Mouse (Mus musculus) urinary bladder, postnatal 10 days (tissue): ENCODE results near the gene BC024978.
A peak's percentile ranks its signal among the peaks of the same experiment; 100 is the strongest.

Source experiments
- DNase-seq: peaks from one replicate; pipeline ENCODE4 v3.0.0; 2022; ENCODE audit warnings: low spot score

Gene BC024978

DNA sequence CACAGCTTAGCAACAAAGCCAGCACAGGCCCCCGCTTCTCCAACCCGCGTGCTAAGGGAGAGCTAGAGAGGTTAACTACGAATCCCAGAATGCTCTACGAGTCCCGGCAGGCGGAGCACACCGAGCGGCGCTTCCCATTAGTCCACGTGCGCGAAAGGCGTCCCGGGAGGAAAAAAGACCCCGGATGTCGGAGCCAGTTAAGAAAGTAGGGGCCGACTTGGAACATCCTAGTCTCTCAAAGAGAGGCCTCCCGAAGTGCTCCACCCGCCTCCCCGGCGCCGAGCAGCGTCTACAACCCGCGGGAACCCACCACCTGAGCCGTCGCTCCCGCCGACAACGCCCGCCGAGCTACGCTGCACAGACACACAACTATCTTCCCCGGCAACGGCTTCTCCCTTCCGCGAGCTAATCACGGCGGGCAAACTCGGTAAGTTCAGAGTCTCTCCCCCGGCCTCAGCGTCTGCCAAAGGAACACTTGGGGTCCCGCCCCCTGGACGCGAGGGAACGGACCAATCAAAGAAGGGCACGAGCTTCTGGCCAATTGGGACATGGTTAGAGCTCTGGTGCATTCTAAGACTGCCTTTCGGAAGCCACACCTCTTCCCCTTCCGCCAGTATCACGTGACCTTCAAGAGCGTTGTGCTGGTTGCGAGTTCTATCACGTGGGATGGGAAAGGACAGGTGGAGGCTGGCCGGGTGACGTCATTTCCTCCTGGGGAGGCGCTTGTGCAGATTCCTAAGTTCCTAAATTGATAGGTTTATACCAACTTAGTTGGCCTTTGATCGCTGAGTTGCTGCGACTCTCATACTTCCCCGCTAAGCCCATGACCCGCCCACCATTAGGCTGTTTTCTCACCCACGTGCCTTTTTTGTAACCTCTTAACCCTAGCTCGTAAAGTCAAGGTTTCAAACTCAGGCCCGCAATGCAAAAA, at the start of gene BC024978, which contains the start of gene Snrpa:
Gene BC024978 (plus strand): TSS at position 101 of the 931 bp plus-strand sequence.
Gene Snrpa (minus strand): TSS at position 591 of the 931 bp plus-strand sequence.
- peak; percentile 85 for DNase-seq

DNA sequence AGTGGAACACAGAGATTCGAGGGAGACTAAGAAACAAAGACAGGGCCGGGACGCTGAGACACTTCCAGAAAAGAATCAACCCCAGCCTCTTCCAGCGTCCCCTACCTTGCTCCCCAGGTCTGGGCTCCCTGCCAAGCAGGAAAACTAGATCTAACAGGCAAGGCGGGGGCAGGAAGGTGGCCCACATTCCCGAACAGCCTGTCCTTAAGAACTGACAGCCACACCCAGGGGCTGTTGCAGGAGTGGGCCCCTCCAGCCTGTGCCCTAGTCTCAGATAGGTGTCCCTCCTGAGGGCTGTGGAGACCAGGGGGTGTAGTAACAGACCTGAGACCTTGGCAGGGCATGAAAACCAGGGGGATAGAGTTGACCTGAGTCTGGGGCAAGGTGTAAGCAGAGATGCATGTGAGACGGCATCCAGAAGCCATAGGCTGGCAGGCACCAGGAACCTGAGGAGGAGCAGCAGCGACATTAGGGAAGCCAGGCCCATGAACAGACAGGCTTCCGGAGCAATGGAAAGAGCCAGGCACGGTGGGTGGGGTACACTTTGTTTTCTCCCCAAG, 42.3 kb upstream of the BC024978 start, which contains the start of gene Cyp2t4:
Gene Cyp2t4 (plus strand): TSS at position 510 of the 560 bp plus-strand sequence.
- DNase-seq, result no peak

DNA sequence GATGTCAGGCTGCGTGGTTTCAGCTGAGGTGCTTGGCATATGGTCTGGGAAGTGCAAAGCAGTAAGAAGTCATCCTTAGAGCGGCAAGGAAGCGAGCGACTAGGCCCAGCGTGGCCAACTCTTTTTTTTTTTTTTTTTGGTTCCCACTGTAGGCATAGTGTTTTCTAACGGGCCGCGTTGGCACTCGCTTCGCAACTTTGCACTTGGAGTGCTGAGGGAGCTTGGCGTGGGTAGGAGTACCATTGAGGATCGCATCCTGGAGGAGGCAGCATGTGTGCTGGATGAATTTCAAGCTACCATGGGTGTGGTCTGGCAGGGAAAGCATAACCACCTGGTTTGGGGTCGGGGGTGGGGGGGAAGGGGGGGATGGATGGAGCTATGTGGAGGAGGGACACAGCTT, 39.6 kb upstream of the BC024978 start:
- DNase-seq, result no peak

- no peak for DNase-seq
These were observed 37.4 kb upstream of the BC024978 start for GRCm38 (mm10) chr7:27158171-27158570.

DNA sequence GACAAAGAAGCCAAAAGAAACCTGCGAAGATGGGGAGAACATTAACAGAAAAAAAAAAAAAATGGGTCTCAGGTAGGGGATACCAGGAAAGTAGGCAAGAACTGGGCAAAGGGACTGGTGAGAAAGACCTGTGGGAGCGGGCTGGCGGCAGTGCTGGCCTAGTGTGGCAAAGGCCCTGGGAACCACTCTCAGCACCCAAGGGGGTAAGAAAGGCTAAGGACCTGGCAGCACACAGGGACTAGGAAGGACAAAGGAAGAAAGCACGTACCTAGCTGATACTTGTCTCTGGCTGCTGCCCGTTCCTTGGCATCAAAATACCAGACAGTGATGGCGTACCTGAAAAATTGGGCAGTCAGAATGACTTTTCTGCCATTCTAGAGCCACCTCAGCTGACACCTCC, 36.3 kb upstream of the BC024978 start:
- DNase-seq, result no peak

DNA sequence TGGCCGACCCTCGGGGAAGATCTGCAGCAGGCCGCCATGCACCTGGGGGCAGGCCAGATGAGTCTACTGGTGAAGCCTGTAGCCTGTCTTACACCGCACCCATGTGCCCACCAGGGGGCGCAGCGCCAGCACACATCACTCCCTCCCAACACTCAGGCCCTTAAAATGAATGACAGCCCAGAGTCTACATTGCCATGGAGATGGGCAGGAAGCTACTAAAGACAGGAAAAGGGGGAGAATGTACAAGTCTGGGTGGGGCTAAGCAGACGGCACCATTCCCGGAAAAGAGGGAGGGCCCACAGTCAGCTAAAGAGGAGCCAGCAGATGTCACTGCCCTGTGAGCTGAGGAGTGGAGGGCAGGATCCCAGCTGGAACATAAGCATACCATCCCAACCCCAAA, 35.7 kb upstream of the BC024978 start:
- peak; percentile 57 for DNase-seq

DNA sequence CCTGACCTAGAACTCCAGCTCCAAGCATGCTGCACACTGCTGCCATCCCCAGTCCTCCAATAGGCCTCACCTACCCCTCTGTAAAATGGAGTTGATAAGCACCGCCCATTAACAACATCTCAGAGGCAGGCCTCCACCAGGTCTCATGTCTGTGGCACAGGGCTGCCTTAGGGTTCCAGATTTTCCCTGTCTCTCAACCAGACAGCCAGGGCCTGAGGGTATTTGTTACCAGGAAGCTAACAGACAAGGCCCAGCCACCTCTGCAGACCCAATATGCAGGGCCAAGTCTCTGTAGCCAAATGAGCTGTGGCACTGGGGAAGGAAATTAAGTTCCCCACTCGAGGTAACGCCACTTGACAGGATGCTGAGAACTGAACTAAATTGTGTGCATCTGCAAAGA, 34.7 kb upstream of the BC024978 start:
- no peak for DNase-seq

DNA sequence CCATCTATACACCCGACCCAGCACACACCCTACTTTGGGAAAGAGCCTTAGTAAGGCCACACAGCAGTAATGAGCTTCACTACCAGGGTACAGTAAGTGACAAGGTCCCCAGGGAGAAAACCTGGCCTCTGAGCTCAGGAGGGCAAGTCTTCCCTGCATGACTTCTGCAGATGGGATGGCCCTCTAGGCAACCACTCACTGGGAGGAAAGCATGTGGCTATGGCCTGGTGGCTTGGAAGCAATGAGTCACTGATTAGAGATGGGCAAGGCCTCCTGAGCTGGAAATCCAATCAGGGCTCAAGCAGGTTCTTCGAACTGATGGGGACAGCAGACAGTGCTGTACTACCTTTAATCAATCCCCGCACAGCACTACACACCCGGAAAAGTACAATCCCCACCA, 33.8 kb upstream of the BC024978 start:
- no peak for DNase-seq

GRCm38 (mm10) chr7:27162780-27163449, 32.7 kb upstream of the BC024978 start:
- DNase-seq, result no peak

DNA sequence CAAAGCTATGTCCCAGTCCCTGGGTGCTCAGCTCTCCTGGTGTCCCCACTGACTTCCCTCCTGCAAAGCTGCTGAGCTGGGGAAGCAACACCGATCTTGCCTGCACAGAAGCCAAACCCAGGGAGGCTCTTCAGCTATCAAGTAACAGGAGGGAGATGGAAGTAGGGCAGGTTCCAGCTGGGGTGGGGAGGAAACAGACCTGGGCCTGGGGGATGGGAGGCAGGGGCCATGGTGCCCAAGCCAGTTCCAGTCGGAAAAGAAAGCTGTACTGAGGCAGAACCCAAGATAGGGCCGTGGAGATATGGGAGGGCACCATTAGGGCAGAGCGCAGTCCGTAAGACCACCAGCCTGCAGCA, 32.2 kb upstream of the BC024978 start:
- no peak for DNase-seq

DNA sequence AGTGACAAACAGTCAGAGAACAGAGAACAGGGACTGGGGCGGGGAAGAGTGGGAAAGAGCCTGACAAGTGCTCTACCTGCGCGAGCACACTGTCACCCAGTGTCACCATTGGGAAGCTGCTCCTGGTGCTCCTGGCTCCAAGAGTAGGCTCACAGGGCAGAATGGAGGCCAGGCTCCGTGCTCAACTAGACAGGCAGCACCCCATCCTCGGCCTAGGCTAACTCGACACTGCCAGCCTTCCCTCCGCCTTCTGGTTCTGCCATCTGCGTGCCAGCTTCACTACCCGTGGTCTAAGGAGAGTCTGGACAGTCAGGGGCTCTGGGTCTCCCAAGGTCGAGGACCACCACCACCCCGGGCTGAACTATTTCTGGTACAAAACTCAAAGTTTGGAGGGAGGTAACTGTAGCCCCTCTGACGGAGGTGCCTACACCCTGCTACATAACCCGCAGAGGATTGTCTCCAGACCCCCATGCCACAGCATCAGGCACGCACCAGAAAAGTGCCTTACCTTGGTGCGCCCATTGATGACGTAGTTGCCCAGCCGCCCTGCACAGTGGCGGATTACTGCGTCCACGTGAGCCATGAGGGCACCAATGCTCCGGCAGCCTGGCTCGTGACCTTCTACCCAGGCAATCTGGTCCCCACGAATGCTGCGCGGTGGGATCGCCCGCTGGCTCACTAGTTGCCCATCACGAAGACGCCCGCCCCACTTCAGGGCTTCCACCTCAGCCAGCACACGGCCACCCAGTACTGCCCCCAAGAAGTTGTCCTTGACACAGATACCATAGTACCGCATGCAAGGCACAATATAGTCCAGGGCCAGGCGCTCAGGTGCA, 31.3 kb upstream of the BC024978 start:
- DNase-seq, result no peak

GRCm38 (mm10) chr7:27165007-27165655, 30.4 kb upstream of the BC024978 start:
- DNase-seq, result no peak

- no peak for DNase-seq
These were observed 29.9 kb upstream of the BC024978 start for GRCm38 (mm10) chr7:27165696-27166095.

DNA sequence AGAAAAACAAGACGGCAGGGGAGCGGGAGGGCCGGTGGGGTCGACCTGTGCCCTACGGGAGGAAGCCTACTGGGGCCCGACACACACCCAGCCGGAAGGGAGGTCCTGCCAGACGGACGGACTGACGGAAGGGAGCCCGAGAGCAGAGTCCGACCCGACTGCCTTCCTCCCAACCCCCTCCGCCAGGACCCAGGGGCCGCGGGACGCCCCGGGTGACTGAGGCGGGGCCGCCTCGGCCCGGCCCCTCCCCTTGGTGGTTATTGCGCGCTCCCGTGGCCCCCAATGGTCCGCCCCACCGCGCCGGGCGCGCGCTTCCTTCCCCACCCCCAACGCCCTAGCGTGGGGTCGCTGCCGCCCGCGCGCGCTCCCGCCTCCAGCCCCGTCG, 29.4 kb upstream of the BC024978 start:
- peak; percentile 34 for DNase-seq

DNA sequence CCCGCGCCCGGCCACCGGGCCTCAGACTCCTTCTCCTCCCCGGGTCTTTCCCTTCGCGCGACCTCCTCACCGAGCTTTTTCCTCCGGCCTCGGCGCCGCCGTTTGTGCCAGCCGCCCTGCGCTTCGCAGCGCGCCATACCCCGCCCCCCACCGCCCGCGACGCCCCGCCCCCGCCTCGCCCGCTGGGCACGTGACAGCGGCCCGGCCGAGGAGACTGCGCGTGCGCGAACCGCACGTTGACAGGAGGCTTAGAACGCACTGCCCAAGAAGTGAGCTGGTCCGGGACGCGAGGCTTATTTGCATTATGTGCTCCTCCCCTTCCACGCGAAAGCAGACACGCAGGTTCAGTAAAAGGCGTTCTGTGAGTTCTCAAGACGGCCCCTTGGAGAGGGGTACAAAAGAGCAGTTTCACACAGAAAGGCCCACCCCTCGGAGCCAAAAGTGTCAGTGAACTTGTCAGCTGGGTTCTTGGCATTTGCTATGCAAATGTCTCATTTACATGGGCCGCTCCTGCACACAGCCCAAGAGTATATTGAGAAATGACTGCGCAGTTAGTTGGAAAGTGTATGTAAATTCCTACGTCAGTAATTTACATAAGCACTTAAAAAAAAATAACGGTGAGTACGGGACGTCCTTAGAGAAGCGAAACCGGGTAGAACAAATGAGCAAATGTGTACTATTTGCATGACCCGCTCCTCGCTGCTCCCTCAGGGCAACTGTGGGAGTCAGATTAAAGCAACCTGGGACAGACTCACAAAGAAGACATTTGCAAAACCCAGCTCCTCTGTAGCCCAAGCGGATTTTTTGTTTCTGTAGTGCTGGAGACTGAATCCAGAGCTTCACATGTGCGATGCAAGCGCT, 28.7 kb upstream of the BC024978 start, which contains the start of gene Egln2:
Gene Egln2 (minus strand): TSS at position 189 of the 861 bp plus-strand sequence.
- DNase-seq, result peak; percentile 88

DNA sequence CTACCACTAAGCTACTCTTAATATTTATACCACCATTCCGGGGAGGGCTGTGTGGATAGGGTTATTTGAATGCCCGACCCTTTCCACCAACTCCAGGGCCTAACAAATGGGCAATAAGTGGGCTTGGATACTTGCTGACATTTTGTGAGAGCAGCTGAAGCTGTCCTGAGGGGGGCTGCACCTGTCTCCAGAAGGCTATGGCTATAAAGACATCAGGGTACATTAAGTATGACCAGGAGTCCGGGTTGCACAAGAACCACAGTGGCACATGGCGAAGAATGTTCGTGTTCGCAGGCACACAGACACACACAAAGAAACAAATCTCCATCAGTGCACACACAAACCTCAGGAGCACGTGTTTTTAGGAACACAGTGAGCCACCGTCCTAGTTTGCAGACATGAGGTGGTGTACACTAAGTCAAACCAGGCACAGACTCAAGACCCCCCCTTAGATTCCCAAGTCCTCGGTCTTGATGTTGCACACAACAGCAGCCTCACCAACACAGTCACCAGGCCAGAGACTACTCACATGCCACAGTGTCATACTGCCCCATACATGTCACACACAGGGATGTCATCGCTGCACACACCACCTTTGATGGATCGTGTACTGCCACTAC, 28.0 kb upstream of the BC024978 start:
- DNase-seq, result no peak

- DNase-seq, result no peak
These were observed 27.2 kb upstream of the BC024978 start for GRCm38 (mm10) chr7:27168371-27168770.

- DNase-seq, result no peak
These were observed 24.6 kb upstream of the BC024978 start for GRCm38 (mm10) chr7:27170981-27171380.

DNA sequence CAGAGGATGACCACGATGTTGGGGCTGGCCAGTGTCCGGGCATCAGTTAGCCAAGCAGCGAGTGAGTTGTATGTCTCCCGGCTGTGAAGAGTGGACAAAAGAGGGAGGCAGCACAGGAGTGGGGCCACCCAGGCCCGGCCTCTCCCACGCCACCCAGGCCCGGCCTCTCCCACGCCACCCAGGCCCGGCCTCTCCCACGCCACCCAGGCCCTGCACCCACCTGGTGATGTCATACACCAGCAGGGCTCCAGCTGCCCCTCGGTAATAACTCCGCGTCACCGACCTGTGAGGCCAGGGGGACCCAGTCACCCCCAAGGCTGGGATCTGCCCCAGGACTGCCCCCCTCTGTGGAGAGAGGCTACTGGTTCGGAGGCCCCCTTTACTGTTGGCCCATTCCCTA, 21.1 kb upstream of the BC024978 start:
- no peak for DNase-seq

- no peak for DNase-seq
These were observed 20.7 kb upstream of the BC024978 start for GRCm38 (mm10) chr7:27174896-27175295.
